Comparison of ENCODE assay signal across 10 mouse cellular contexts in the genomic region with DNA sequence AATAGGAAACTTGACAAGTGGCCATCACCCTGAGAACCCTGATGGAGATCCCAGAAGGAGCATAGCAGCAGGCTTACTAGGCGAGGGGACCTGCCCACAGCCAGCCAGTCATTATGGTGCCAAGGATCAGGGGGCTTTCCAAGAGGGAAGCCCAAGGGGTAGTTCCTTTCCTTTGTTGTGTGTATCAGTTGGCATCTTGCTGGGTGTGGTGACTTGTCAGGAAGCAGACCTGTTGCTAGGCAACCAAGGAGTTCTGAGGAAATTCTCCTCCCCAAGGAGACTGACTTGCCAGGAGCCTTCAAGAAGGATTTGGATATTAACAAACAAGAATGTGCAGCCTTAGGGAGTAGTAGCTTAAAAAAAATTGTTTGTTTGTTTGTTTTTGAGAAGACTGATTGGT. TPM values are rescaled to one million over a fixed set of nuclear protein-coding genes. Genes with fewer than 3 reads are reported as not detected.
DNase-seq lines count a peak whose midpoint lies in the region; ATAC-seq lines count a peak whose summit lies in the region.
"Had no signal": no experiment of that assay in that cellular context is flagged by ENCODE, and none has a peak within 500 bp of the region (broad histone marks: within the 10 kb centered on the region; RNA-seq: fewer than 3 reads in every experiment).

No protein-coding gene starts in this region.

- no peak overlapping the region for H3K9ac ChIP-seq in forebrain, embryonic 14.5 days (ENCODE audit: low read length)
- H3K9ac ChIP-seq in forebrain, embryonic 12.5 days = no peak overlapping the region
- H3K9ac ChIP-seq in liver, embryonic 12.5 days = no peak overlapping the region
- H3K9ac ChIP-seq: heart, embryonic 15.5 days; lung, embryonic 15.5 days had no signal

- H3K4me3 ChIP-seq in forebrain, embryonic 14.5 days (ENCODE audit: low read depth, low read length) = no peak overlapping the region
- H3K4me3 ChIP-seq in forebrain, embryonic 12.5 days (replicated peaks) = no peak overlapping the region
- H3K4me3 ChIP-seq in liver, embryonic 12.5 days = no peak overlapping the region
- H3K4me3 ChIP-seq: heart, embryonic 15.5 days; lung, embryonic 15.5 days had no signal

- no peaks in the 10 kb centered on the region for H3K4me1 ChIP-seq in forebrain, embryonic 14.5 days (ENCODE audit: control insufficient read depth, insufficient read depth, low read length)
- H3K4me1 ChIP-seq in forebrain, embryonic 12.5 days = no peaks in the 10 kb centered on the region
- no peaks in the 10 kb centered on the region for H3K4me1 ChIP-seq in liver, embryonic 12.5 days
- H3K4me1 ChIP-seq: heart, embryonic 15.5 days; lung, embryonic 15.5 days had no signal

- no peak for ATAC-seq in forebrain, embryonic 14.5 days
- no peak for ATAC-seq in forebrain, embryonic 12.5 days (ENCODE audit: low FRiP score)
- no peak for ATAC-seq in liver, embryonic 12.5 days

- H3K36me3 ChIP-seq in forebrain, embryonic 14.5 days (ENCODE audit: control insufficient read depth, insufficient read depth, low read length) = no peaks in the 10 kb centered on the region
- no peaks in the 10 kb centered on the region for H3K36me3 ChIP-seq in forebrain, embryonic 12.5 days (replicated peaks)
- no peaks in the 10 kb centered on the region for H3K36me3 ChIP-seq in liver, embryonic 12.5 days
- H3K36me3 ChIP-seq: heart, embryonic 15.5 days; lung, embryonic 15.5 days had no signal

- DNase-seq in forebrain, embryonic 14.5 days (ENCODE audit: low spot score) = peak; percentile 68
- DNase-seq in layer of hippocampus, adult 9-11 months = peak; percentile 27
- no peak for DNase-seq in layer of hippocampus, postnatal 36 days
- peak; percentile 80 for DNase-seq in brain, adult 2 months (ENCODE audit: low read depth, low spot score)
- DNase-seq in lung, postnatal 10 days = peak; percentile 76
- no peak for DNase-seq in testis, postnatal 10 days (ENCODE audit: low spot score)

- 0 out of 2 replicates have a peak, but pooled peaks cover 3% of the 10 kb centered on the region for H3K9me3 ChIP-seq in forebrain, embryonic 14.5 days (replicated peaks; ENCODE audit: control insufficient read depth, low read length)
- peaks cover 5% of the 10 kb centered on the region; the same call in 1 of the 2 replicates for H3K9me3 ChIP-seq in forebrain, embryonic 12.5 days
- peaks cover 4% of the 10 kb centered on the region; the same call in 1 of the 2 replicates for H3K9me3 ChIP-seq in liver, embryonic 12.5 days (replicated peaks)
- H3K9me3 ChIP-seq: heart, embryonic 15.5 days had no signal

- 80% methylated on average over 1 of the region's 1 CpGs for WGBS in forebrain, embryonic 14.5 days
- 78% methylated on average over 1 of the region's 1 CpGs for WGBS in forebrain, embryonic 12.5 days
- 70% methylated on average over 1 of the region's 1 CpGs for WGBS in liver, embryonic 12.5 days (ENCODE audit: insufficient replicate concordance)

- no peak overlapping the region for H3K4me2 ChIP-seq in forebrain, embryonic 14.5 days (ENCODE audit: low read length)
- H3K4me2 ChIP-seq in forebrain, embryonic 12.5 days = no peak overlapping the region
- H3K4me2 ChIP-seq in liver, embryonic 12.5 days = no peak overlapping the region
- H3K4me2 ChIP-seq: heart, embryonic 15.5 days; lung, embryonic 15.5 days had no signal

- no peak overlapping the region for H3K27ac ChIP-seq in forebrain, embryonic 14.5 days (ENCODE audit: low read depth, low read length)
- H3K27ac ChIP-seq in forebrain, embryonic 12.5 days = no peak overlapping the region
- H3K27ac ChIP-seq in liver, embryonic 12.5 days = no peak overlapping the region
- H3K27ac ChIP-seq: heart, embryonic 15.5 days; lung, embryonic 15.5 days had no signal

- no peaks in the 10 kb centered on the region for H3K27me3 ChIP-seq in forebrain, embryonic 14.5 days (replicated peaks; ENCODE audit: control insufficient read depth, insufficient read depth, low read length)
- no peaks in the 10 kb centered on the region for H3K27me3 ChIP-seq in forebrain, embryonic 12.5 days
- H3K27me3 ChIP-seq in liver, embryonic 12.5 days (replicated peaks) = no peaks in the 10 kb centered on the region
- H3K27me3 ChIP-seq: heart, embryonic 15.5 days; lung, embryonic 15.5 days had no signal

RNA-seq across cellular contexts. Expression of a gene that starts 25.7 kb away (rescaled TPM):
- polyA plus RNA-seq in forebrain, embryonic 14.5 days (2014; fragmentation: Nextera tagmentation; extraction: Ambion mirVana) = 0.40 TPM in 1 of 2 replicates, not detected in the other
- 0.40 TPM in 1 of 2 replicates, not detected in the other for polyA plus RNA-seq in forebrain, embryonic 12.5 days (2016; fragmentation: Nextera tagmentation; extraction: Ambion mirVana)
- not detected for total RNA-seq in layer of hippocampus, postnatal 36 days (2021)
- polyA plus RNA-seq in liver, embryonic 12.5 days (2016; fragmentation: Nextera tagmentation; extraction: Ambion mirVana) = 14.7 and 16.5 TPM in 2 replicates

Comparison
In these comparisons a context has a peak if more than half of its experiments do, and no peak if none do; other contexts are left out.
1. DNase-seq: peak in forebrain, embryonic 14.5 days (single experiment), layer of hippocampus, adult 9-11 months (single experiment), brain, adult 2 months (single experiment) and lung, postnatal 10 days (single experiment); none in layer of hippocampus, postnatal 36 days (0 of 2) and testis, postnatal 10 days (single experiment).
2. RNA of a gene that starts 25.7 kb away (polyA plus RNA-seq): 14.7 to 16.5 TPM in liver, embryonic 12.5 days; 0.40 TPM in forebrain, embryonic 12.5 days and 0.40 TPM in forebrain, embryonic 14.5 days; every median in the first group is over 10 times any median in the second.